Mouse (Mus musculus) right cerebral cortex, postnatal 10 days (tissue): ENCODE measurements around the gene Mpnd.

Experiments used
- DNase-seq, 2 experiments: peaks; one replicate each; pipeline ENCODE4 v3.0.0; 2021; ENCODE audit warnings: low spot score in 2 of 2

Mpnd gene

DNA sequence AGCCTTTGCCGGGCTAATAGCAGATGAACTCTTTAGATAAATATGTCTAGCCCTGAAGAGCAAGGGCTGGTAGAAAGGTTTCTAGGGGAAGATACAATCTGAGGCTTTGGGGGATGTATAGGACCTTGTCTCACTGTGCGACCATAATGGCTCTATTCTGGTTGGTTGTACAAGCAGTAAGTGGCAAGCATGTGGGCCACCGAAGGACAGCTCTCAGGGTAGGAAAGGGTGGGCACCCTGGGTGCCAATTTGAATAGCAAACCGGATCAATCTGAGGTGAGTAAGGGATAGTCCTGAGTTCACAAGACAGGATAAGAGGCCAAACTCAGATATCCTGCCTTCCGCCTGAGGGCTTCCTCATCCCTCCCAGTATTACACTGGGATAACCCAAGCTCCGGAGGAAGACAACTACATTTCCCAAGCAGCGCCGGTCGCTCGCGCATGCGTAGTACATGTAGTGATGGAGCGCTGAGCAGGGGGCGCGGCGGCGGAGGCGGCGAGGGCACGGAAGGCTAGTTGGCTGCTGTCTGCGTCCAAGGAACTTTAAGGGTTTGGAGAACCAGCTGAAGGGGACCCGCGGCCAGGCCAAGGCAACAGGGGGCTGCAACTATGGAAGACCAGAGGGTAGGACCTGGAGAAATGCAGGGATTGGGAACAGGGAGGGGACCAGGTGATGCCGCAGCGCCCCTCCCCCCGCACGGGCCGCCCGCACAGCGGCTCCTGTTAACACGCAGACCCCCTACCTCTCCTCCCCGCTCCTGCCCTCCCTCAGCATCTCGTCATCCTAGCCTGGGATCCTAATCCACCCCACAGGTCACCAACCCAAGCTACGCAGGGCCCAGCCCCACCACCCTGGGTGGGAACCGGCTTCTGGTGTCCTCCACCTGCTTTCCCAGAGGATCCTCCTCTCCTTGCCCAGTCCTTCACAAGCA is 19.2 kb upstream of the Mpnd start, which contains the start of gene Fsd1:
Fsd1 (plus strand) TSS at position 480 of the 932 bp plus-strand sequence.
- peak; percentile 92 to 93 for DNase-seq

DNA sequence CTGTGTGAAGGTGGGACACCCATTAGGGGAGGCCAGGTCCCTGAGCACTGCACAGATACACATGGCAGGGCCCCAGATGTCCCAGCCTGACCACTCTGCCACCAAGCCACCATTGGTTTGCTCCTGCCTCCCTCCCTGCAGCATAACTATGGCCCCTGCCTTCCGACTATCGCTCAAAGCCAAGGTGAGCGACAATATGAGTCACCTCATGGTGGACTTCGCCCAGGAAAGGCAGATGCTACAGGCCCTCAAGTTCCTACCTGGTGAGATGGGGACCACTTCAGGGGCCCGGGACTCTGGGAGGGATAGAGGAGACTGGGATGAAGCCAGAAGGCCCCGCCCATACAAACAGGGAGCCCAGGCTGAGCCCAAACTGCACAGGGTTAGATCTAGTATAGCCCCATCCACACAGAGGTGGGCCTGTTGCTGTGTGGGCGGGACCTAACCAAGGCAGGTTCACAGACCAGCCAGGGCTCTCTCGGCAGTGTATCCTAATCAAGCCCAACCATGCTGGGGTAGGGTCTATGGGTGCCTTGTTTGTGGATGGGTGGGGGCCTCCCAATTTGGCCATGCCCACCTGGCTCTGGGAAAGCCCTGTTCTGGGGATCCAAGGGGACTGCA is 15.1 kb upstream of the Mpnd start:
- no peak for DNase-seq

DNA sequence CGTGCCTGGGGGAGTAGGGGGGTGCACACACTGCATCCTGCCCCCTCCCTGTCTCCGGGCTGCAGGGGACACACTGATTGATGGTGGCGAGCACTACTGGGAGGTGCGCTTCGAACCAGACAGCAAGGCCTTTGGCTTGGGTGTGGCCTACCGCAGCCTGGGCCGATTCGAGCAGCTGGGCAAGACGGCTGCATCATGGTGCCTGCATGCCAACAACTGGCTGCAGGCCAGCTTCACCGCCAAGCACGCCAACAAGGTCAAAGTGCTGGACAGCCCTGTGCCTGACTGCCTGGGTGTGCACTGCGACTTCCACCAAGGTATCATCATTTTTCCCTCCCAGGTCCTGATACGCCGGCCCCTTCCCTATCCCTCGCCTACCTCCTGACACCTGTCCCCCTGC is 9.5 kb upstream of the Mpnd start:
- DNase-seq, result no peak

DNA sequence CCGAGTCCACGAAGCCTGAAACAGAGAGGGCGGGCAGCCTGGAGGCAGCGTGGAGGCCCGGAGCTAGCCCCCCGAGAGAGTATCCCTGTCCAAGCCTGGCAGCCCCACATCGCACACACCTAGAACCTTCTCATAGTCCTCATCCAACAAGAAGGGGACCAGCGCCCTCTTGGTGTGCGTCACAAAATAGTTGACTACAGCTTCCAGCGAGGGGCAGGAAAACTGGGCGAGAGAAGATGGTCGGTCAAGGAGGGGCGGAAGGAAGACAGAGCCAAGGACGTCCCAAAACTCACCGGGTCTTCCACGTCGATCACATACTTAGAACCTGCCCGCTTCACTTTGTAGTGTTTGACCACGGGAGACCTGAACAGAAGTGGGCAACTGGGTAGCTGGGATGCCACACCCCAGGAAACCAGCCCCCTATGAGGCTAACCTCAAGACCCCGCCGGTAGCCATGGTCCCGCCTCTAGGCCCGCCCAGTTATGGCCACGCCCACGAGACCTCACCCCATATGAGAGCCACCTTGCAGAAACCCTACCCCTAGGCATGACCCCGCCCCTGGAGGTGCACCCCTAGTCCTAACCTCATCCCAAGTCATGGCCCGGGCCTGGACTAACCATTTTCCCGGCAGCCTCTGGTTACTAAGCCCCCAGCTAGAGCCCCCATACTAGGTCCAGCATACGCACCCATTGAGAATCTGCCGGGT is 5.6 kb upstream of the Mpnd start:
- DNase-seq, result no peak

DNA sequence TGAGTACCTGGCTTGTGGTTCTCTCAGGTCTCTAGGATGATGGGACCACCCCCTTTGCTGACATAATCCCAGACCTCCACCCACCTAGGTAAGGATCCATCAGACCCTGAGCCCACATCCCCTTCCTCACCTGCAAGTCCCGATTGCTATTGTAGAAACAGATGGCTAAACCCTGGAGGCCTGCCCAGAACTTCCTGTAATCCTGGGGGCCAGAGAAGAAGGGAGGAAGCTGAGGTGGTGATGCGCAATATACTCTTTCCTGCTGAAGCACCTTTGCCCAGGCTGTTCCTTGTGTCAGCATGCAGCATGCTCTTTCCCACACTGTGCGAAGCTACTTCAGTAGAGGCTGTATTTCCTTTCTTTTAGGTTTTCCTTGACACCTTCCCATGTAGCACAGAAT is 2.5 kb upstream of the Mpnd start:
- no peak for DNase-seq

DNA sequence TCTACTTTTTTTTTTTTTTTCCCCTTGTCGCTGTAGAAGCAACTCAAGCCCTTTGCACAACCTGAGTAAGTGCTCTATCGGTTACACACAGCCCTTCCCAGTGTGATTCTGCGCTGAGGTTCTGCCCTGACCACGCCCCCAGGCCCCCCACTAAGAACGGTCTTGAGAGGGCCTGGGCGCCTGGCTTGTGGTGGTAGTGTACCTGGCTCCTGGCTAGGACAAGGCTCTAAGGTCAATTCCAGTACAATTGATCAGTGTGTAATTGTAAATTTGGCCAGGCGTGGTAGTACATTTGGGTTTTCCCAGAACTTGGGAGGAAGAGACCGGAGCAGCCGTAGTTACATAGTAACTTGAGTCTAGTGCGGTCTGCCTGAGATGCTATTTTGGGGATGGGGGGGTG is 1.4 kb downstream of the Mpnd start:
- no peak for DNase-seq

DNA sequence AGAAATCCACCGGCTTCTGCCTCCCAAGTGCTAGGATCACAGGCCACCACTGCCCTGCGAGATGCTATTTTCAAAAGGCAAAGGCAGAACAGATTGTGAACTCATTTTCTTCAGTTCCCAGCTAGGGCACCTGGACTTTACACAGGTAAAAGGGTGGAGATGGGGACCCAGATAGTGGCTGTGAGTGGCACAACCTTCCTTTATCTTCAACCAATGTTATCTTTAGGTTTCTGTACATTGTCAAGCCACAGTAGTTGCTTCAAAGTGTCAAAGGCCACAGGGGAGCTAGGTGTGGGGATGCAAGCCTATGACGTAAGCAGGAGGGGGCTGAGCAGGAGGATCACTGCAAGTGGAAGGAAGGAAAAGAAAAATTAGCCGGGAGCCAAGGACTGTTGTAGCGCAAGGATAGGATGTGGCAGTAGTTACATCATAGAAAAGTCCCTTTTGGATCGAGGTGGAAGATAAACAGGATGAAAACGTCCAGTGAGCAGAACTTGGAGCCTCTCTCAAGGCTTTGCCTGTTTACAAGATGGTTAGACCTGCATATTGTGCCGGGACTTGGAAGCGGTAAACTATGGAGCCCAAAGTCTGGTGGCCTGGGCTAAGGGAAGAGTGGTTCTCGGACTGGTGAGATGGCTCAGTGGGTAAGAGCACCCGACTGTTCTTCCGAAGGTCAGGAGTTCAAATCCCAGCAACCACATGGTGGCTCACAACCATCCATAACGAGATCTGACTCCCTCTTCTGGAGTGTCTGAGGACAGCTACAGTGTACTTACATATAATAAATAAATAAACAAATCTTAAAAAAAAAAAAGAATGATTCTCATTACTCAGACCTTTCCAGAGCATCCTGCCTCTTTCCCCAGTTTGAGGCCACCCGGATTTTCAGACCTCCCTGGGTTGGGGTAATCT is 2.2 kb downstream of the Mpnd start:
- DNase-seq, result no peak

DNA sequence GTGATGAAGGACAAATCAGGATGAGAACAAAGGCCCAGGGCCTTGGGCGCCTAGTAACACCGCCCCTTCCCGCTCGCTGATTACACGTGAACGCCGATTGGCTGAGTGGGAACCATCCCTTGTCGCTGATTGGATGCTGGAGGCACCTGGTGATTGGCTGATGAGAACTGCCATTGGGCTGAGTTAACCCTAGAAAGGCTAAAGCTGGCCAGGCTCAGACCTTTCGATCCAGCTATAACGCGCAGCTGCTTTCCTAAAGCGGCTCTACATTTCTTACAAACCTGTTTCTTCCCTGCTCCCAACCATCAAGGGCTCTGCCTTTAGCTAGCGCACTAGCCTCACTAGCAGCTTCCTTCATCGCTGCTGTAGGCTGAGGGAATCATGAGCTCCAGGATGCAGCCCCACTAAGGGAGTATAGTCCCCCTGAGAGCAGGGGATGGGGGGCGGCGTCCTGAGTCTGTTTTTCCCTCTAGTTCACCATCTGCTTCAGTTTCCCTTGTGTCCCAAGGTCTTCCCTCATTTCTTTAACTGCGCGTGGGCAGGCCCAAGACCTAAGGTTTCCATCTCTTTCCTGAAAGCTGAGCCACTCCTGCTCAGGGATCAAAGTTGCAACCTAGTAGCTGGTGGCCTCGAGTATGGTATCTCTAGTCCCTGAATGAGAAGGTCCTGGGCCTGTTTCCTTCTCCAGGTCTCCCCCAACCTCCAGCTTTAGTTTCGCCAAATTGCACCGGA is 3.0 kb downstream of the Mpnd start:
- peak; percentile 98 to 99 for DNase-seq

DNA sequence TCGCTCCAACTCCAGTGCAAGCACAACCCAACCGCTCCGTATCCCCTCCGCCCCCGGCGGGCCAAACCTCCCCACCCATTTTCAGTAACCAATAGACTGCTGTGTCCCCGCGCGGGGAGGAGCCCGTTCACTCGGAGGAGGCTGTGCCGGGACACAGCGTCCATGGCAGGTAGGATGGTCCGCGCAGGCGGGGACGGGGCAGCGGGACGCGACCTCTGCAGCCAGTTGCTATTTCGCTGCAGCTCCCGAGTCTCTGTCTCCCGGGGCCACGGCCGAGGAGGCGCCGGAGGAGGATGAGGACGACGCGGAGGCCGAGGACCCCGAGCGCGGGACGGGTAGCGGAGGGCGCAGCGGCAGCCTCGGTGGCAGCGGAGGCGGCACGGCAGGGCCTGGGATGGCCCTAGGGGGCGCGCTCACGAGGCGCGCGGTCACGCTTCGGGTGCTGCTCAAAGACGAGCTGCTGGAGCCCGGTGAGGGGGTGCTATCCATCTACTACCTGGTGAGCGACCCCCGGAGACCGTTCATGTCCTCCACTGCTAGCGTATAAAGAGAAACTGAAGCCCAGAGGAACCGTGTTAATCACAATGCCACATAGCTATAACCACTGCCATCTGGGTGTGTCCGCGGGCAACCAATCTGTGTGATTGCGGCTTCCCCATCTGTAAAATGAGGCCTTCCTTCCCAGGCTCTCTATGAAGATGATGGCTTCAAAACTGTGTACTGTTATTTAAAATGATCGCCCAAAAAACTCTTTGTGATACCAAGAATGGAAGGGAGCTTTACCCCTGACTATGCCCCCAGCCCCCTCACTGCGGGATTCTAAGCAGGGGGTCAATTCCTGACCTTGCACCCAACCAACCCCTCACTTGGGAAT is 3.8 kb downstream of the Mpnd start:
- peak; percentile 96 for DNase-seq

DNA sequence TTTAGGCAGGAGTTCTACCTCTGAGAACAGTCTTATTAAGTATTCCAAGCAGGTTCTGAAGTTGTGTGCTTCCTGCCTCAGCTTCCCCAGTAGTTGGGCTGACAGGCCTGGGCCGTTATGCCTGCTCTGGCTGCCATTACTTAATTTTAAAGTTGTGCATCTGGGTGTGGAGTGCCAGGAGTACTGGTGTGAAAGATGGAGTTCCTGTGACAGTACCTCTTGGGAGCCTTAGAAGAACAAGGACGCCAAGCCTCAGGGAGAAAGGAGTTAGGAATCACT is 4.4 kb downstream of the Mpnd start:
- no peak for DNase-seq

DNA sequence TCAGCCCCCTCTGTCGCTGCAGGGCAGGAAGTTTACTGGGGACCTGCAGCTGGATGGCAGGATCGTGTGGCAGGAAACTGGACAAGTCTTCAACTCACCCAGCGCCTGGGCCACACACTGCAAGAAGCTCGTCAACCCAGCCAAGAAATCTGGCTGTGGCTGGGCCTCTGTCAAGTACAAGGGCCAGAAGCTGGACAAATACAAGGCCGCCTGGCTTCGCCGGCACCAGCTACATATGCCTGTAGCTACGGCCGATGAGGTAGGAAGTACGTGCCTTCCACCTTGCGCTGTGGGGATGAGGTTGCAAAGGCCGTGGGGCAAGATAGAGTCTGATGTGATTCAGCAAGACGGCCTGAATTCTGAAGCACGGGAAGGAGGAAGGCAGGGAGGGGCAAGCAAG is 4.7 kb downstream of the Mpnd start:
- no peak for DNase-seq

DNA sequence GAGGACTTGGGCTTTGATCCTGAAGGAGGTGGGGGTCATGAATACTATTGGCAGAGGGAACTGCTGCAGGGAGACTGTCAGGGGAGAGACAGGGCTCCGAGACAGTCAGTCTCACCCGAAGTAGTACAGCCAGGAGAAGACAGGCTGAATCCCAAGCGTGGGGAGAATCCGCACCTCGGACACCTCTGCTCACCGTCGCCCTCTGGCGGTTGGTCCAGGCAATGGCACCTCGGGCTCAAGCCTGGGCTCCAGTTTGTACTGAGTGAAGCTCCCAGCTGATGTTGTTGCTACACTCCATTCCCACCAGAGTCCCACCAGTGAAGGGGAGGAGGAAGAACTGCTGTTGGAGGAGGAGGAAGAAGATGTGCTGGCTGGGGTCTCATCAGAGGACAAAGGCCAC is 5.2 kb downstream of the Mpnd start:
- DNase-seq, result peak in 1 of 2 experiments; percentile 76

DNA sequence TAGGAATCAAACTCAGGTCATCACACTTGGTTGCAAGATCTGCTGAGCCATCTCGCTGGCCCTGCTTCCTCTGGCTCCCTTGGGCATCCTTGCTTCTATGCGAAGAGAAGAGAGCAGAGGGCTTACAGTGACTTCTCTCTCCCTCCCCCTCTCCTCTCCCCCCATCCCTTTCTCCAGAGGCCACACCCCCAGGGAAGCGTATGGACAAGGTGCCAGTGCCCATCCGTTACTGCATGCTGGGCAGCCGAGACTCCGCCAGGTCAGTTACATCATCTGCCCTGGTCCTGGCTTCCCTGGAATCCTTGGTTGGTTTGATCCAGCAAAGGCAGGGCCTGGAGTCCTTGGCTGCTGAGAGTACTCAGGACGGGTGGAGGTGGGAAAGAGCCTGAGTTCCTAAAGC is 5.9 kb downstream of the Mpnd start:
- DNase-seq, result no peak

DNA sequence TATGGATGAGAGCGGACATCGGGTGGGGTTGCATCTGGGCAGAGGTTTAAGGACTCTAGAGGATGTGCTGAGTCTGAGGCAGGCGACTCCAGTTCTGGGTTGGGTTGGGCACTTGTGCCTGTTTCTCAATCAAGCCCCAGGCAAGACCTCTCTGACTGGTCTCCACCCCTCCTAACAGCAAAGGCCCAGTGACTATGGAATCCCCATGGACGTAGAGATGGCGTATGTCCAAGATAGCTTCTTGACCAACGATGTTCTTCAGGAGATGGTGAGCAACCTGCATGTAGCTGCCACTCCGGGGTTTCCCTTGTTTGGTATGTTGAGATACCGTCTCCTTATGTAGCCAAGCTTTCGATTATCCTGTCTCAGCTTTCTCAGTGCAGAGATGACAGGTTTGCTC is 9.8 kb downstream of the Mpnd start:
- no peak for DNase-seq

DNA sequence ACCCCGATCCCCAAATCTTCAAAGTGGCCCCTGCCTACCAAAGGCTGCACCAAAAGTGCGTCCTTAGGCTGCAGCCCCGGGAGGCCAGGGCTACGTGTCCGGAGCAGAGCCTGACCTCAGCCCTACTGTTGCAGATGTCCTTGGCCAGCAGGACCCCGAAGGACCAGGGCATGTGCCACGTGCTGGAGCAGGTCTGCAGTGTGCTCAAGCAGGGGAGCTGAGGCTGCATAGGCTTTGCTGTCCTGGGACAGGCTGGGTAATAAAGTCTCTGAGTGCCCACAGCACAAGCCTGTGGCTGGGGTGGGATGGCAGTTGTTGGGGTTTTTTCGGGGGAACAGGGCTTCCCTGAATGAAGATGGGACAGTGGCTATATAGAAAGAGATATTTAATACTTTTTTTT is 10.9 kb downstream of the Mpnd start:
- no peak for DNase-seq

DNA sequence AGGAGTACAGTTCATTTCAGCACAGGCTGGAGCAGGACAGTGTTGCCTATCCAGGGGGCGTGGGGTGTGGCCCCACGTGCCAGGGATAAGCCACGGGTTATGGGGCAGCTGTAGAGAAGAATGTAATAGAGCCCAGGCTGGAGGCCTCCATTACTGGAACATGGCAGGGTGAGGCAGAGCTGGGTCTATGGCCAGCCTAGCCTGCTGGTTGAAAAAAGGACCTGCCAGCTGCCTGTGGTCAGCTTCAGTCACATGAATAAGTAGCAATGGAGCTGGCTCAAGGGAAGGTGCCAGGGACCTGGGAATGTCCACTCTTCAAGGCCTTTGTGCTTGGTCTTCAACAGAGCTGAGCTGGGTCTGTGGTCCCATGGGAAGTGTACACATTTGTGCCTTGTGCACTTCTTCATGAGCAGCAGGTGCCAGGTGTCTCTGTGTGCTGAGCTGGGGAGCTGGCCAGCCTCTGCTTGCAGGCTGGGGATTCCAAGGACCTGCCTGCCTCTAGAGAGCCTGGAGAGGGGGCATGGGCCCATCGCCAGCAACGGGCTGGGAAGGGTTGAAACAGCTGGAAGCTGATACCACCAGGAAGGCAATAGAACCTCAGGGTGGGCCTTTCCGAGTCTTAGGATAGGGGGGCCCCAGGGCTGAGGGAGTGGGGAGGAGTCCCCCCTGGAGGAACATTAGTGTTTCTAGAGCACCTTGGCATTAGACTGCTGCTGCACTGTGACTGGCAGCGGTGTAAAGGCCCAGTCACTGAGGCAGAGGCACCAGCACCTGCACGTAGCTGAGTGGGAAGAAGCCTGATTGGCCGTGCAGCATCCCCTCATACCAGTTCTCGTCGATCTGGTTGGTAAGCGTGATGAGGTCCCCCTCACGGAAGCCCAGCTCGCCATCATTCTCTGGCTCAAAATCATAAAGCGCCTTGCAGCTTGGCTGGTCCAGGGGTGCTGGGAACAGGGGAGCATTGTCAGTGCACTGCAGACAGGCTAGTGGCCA is 11.6 kb downstream of the Mpnd start:
- peak in 1 of 2 experiments; percentile 51 for DNase-seq

DNA sequence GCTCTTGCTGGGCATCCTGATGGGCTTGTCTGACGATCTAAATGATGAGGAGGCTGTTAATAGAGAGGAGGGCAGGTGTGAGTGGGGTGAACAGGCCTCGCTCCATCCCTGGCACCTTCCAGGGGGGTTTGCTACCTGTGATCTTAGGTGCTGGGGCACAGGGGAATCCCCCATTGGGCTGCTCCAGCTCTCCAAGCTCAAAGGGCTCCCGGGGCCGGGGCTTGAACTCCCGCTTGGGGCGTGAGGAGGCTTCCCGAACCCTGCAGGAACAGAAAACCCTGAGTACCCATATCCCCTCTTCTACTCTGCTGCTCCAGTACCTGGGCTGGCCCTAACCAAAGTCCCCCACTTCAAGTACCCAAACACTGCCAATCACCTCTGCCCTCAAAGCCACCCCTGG is 12.3 kb downstream of the Mpnd start:
- DNase-seq, result peak in 1 of 2 experiments; percentile 36

DNA sequence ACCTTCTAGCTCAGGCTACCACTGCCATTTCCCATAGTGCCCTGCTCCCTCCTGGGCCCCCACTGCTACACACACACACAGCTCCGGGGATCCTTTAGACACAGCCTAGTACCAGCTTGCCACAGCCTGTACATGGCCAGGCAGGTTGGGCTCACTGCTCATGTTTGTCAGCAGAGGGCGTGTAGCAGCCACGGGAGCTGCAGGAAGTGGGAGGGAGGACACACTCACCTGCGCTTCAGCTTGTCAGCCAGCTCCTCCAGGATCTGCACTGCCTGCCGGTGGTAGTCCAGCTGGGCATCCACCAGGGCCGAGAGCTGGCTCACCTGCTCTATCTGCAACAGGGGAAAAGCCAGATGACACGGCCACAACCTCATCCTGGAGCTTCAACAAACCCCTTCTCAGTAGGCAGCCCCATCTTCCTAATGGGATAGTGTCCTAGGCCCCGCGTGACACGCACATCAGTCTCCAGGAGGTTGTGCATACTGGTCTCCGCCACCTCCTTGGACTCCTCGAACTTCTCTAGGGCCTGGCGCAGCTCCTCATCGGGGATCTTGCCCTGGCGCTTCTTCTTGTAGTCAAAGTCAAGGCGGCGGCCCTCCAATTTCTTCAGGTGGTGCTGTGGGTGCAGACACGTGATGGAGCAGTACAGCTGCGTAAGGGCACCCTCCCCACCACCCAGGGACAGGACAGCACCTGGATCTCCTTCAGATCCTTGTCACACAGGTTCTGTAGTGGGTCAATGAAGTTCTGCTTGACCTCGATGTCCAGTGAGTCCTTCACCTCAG is 13.0 kb downstream of the Mpnd start:
- peak in 1 of 2 experiments; percentile 76 for DNase-seq
